Mouse (Mus musculus) thymus, postnatal 25 days (tissue): ENCODE measurements around the gene Mtg2.

ENCODE experiments used
- DNase-seq: peaks from one replicate; pipeline ENCODE4 v3.0.0; 2022

The Mtg2 gene

GRCm38 (mm10) chr2:180070481-180071453, at the start of gene Mtg2:
Gene Mtg2 (plus strand): TSS chr2:180070588.
- DNase-seq, result peak; percentile 93

- DNase-seq, result no peak
Measured at GRCm38 (mm10) chr2:180020919-180021318, 49.5 kb upstream of the Mtg2 start.

- no peak for DNase-seq
Measured at GRCm38 (mm10) chr2:180022751-180023150, 47.6 kb upstream of the Mtg2 start.

- peak; percentile 100 for DNase-seq
Measured at GRCm38 (mm10) chr2:180024401-180025098, 45.8 kb upstream of the Mtg2 start, which contains the start of gene Lsm14b. Gene Lsm14b (plus strand): TSS chr2:180024987.

GRCm38 (mm10) chr2:180025135-180025860, 45.1 kb upstream of the Mtg2 start:
- DNase-seq, result peak; percentile 68

- DNase-seq, result no peak
Measured at GRCm38 (mm10) chr2:180025861-180026200, 44.6 kb upstream of the Mtg2 start.

- no peak for DNase-seq
Measured at GRCm38 (mm10) chr2:180027768-180028167, 42.6 kb upstream of the Mtg2 start.

- no peak for DNase-seq
Measured at GRCm38 (mm10) chr2:180031270-180031669, 39.1 kb upstream of the Mtg2 start.

GRCm38 (mm10) chr2:180032925-180033324, 37.5 kb upstream of the Mtg2 start:
- DNase-seq, result no peak

GRCm38 (mm10) chr2:180033956-180034355, 36.4 kb upstream of the Mtg2 start:
- no peak for DNase-seq

GRCm38 (mm10) chr2:180034753-180035152, 35.6 kb upstream of the Mtg2 start:
- DNase-seq, result no peak

GRCm38 (mm10) chr2:180040406-180040805, 30.0 kb upstream of the Mtg2 start:
- DNase-seq, result no peak

GRCm38 (mm10) chr2:180041577-180042255, 28.7 kb upstream of the Mtg2 start:
- peak; percentile 54 for DNase-seq

- DNase-seq, result peak; percentile 89
Measured at GRCm38 (mm10) chr2:180042256-180042857, 28.0 kb upstream of the Mtg2 start, which contains the start of the genes Psma7 and Ss18l1. Gene Psma7 (minus strand): TSS chr2:180042433. Gene Ss18l1 (plus strand): TSS chr2:180042509.

GRCm38 (mm10) chr2:180042858-180043515, 27.4 kb upstream of the Mtg2 start:
- DNase-seq, result no peak

- peak; percentile 31 for DNase-seq
Measured at GRCm38 (mm10) chr2:180045283-180045682, 25.1 kb upstream of the Mtg2 start.

- DNase-seq, result no peak
Measured at GRCm38 (mm10) chr2:180047580-180047979, 22.8 kb upstream of the Mtg2 start.

- DNase-seq, result no peak
Measured at GRCm38 (mm10) chr2:180047980-180048635, 22.3 kb upstream of the Mtg2 start.

- DNase-seq, result peak; percentile 86
Measured at GRCm38 (mm10) chr2:180050986-180051385, 19.4 kb upstream of the Mtg2 start.

- peak; percentile 52 for DNase-seq
Measured at GRCm38 (mm10) chr2:180051986-180052733, 18.2 kb upstream of the Mtg2 start.
